Mouse (Mus musculus) stomach, postnatal 0 days (tissue): ENCODE data around the gene Tulp2. TPM values are rescaled to one million over a fixed set of nuclear protein-coding genes. Genes with fewer than 3 reads are reported as not detected.

Source experiments
- ATAC-seq: fragments of 200-750 bp; cut with Nextera tagmentation; 2 replicates; pipeline ENCODE4 v1.8.0; 2017; ENCODE audit not compliant: low FRiP score, low TSS enrichment
- DNase-seq: peaks from one replicate; pipeline ENCODE4 v3.0.0-alpha.2; 2016; ENCODE audit warnings: low spot score
- H3K27ac ChIP-seq: fragments of 300-500 bp; sonication (generic); replicated peaks from 2 replicates; pipeline ENCODE4 v1.5.1; 2014; ENCODE audit warnings: mild to moderate bottlenecking, control low read depth
- H3K27me3 ChIP-seq: fragments of 300-500 bp; sonication (generic); 2 replicates; pipeline ENCODE4 v1.6.1; 2014; ENCODE audit warnings: low read length; ENCODE audit not compliant: control insufficient read depth, insufficient read depth
- H3K36me3 ChIP-seq: fragments of 300-500 bp; sonication (generic); 2 replicates; pipeline ENCODE4 v1.6.1; 2014; ENCODE audit warnings: low read length, mixed read lengths; ENCODE audit not compliant: control insufficient read depth, insufficient read depth
- H3K4me1 ChIP-seq: fragments of 300-500 bp; sonication (generic); replicated peaks from 2 replicates; pipeline ENCODE4 v1.6.1; 2014; ENCODE audit warnings: antibody characterized with exemption; ENCODE audit not compliant: control insufficient read depth, insufficient read depth
- H3K4me2 ChIP-seq: fragments of 300-500 bp; sonication (generic); replicated peaks from 2 replicates; pipeline ENCODE4 v1.6.1; 2014; ENCODE audit warnings: low read depth, mild to moderate bottlenecking, control low read depth, moderate library complexity
- H3K4me3 ChIP-seq: fragments of 300-500 bp; sonication (generic); 2 replicates; pipeline ENCODE4 v1.5.1; 2014; ENCODE audit warnings: low read depth, low read length, control low read depth
- H3K9ac ChIP-seq: fragments of 300-500 bp; sonication (generic); 2 replicates; pipeline ENCODE4 v1.6.1; 2014; ENCODE audit warnings: mild to moderate bottlenecking, low read length, control low read depth, mixed read lengths
- H3K9me3 ChIP-seq: fragments of 300-500 bp; sonication (generic); 2 replicates; pipeline ENCODE4 v1.6.1; 2016; ENCODE audit warnings: low read length; ENCODE audit not compliant: control insufficient read depth
- CTCF ChIP-seq: IDR thresholded peaks from 2 replicates; pipeline ENCODE4 v1.5.1; 2016; ENCODE audit warnings: antibody characterized with exemption, low read depth, mild to moderate bottlenecking, moderate library complexity
- EP300 ChIP-seq: optimal IDR thresholded peaks from 2 replicates; pipeline ENCODE3; 2016; ENCODE audit warnings: antibody characterized with exemption
- WGBS: fragments of 180-500 bp; shearing (Covaris S2); extraction: QIAGEN DNeasy Blood & Tissue Kit; methylation state at CpG from one replicate; pipeline ENCODE4 v1.1.7; 2014; 5-methylcytosine and 5-hydroxymethylcytosine counted together
- polyA plus RNA-seq: library from polyadenylated mRNA; unstranded; fragments of >200 nt; fragmentation: Nextera tagmentation; extraction: Ambion mirVana; gene quantifications from 2 replicates; pipeline ENCODE4 v1.2.1, GENCODE M21; 2015

Gene Tulp2
- polyA plus RNA-seq, 1 experiment from 2014 or later: 0.32 TPM

DNA sequence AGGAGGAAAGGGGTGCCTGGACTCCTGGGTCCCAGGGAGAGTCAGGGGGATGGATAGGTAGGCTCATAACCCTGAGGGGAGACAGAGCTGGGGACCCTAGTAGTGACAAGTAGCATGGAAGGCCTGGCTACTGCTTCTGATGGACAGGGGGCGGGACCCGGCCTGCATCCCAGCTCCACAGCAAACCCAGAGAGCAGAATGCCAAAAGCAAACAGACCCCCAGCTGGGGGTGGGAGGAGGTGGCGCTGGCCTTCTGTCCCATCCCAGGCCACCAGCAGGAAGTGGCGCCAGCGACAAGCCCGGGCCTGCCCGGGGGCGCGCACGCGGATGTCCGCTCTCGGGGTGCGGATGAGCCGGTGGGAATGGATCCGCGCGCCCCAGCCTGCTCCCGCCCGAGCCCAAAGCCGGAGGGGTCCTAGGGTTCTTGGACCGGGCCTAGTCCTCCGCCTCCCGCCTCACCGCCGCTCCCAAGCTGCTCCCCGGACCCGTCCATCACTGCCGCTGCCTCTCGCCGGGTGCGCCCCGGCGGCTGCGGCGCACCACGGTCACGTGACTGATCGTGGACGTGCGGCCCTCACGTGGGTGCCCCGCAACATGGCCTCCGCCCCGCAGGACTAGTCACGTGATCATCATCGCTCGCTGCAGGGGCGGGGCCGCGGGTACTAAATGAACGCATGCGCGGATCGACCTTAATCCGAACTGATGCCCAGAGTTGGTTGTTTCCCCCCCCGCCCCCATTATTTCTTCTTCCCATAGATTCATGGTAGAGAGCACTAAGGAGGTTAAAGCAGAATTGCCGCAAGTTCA, 15.2 kb upstream of the Tulp2 start, which contains the start of gene Bax:
Gene Bax, minus strand, starts transcription at position 616 of the 807 bp plus-strand sequence.
- ATAC-seq (peak; percentile 82), DNase-seq (peak; percentile 95)
- Histone ChIP-seq H3K27ac (0 out of 2 replicates have a peak within 1 kb of the TSS, but pooled peaks have one; percentile 53), H3K36me3 (no peaks in the 10 kb centered on the region), H3K4me3 (peak within 1 kb of the TSS; percentile 76), H3K4me2 (peak within 1 kb of the TSS; percentile 87), H3K9ac (peak within 1 kb of the TSS; percentile 81), H3K4me1 (peaks cover 4% of the 10 kb centered on the region), H3K27me3 (no peaks in the 10 kb centered on the region), H3K9me3 (no peaks in the 10 kb centered on the region)
- TF ChIP-seq EP300 (peak; percentile 50), CTCF (0 out of 2 replicates have a peak, but pooled peaks have one; percentile 17)
- WGBS: under 1% methylated on average over 51 of the region's 58 CpGs

DNA sequence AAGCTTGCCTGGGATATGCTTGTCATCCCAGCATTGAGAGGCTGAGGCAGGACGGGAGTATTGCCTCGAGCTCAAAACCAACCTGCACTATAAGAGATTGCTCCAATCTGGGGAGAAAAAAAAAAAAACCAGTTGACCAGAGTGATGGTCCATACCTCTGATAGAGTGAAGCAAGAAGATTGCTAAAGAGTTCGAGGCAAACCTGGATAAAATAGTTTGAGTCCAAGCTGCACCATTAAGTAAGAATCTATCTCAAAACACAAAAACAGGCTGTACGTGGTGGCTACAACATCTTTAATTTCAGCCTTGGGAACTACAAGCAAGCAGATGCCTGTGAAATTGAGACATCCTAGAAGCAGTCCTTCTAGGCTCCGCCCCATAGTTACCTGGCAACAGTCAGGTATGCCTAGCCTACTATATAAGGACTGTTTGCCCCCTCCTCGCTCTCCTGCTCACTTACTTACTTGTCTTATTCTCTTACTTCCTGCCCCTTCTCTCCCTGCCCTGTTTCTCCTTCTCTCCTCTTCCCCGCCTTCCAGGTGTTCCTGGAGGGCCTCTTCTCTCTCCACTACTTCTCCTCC, 14.5 kb upstream of the Tulp2 start:
- 33% methylated on average over 7 of the region's 7 CpGs for WGBS
- no peak for DNase-seq
- 0 out of 2 replicates have a peak, but pooled peaks have one; percentile 5 for ATAC-seq

GRCm38 (mm10) chr7:45470869-45471268, 10.8 kb upstream of the Tulp2 start:
- Histone ChIP-seq H3K9me3 (no peaks in the 10 kb centered on the region), H3K4me1 (peaks cover 2% of the 10 kb centered on the region), H3K4me3 (no peak overlapping the region), H3K36me3 (no peaks in the 10 kb centered on the region), H3K27ac (no peak overlapping the region), H3K9ac (no peak overlapping the region), H3K4me2 (no peak overlapping the region), H3K27me3 (no peaks in the 10 kb centered on the region)
- TF ChIP-seq CTCF: peak; percentile 90
- TF ChIP-seq EP300: no peak
- DNase-seq (peak; percentile 77), ATAC-seq (no peak)
- WGBS: 8% methylated on average over 3 of the region's 3 CpGs

More for the DNA sequence above, 14.5 kb upstream of the Tulp2 start:
- Histone ChIP-seq H3K27ac (no peak overlapping the region), H3K4me1 (peaks cover 4% of the 10 kb centered on the region), H3K9ac (no peak overlapping the region), H3K4me2 (peak overlapping the region; percentile 87), H3K36me3 (no peaks in the 10 kb centered on the region), H3K27me3 (no peaks in the 10 kb centered on the region), H3K4me3 (peak overlapping the region; percentile 76), H3K9me3 (no peaks in the 10 kb centered on the region)
- TF ChIP-seq CTCF: no peak
- no peak for TF ChIP-seq EP300

DNA sequence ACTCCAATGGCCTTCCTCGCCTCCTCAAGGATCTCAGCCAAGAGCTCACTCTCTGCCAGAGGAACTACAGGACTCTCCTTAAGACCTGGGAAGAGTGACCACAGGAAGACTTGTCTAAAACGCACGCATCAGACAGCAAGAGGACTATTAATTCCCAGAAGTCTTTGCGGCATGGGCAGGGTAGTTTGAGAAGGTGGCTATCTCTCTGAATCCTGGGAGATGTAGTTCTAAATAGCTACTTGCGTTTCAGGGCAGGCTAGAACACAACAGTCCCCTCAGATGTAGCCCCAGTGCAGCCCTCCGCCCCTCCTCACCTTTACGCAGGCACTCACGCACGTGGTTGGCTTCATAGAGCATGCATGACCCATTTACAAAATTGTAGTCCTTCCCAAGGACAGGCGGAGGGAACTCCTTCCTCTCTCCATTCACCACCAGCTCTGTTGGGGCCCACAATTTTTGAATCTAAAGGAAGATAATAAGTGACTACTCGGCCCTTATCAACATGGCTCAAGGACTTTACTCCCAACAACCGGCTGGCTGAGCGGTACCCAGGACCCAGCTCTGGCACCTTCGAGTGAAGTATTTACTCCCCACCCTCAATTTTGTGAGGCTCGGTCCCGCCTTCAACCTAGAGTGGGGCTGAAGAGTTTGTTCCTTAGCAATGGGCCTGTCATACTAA, 6.2 kb upstream of the Tulp2 start:
- DNase-seq (peak; percentile 41), ATAC-seq (peak; percentile 25; the same call in 1 of the 2 replicates)
- Histone ChIP-seq H3K4me3 (no peak overlapping the region), H3K9ac (0 out of 2 replicates have a peak overlapping the region, but pooled peaks have one; percentile 32), H3K4me1 (no peaks in the 10 kb centered on the region), H3K36me3 (no peaks in the 10 kb centered on the region), H3K27ac (no peak overlapping the region), H3K4me2 (0 out of 2 replicates have a peak overlapping the region, but pooled peaks have one; percentile 15), H3K27me3 (no peaks in the 10 kb centered on the region), H3K9me3 (no peaks in the 10 kb centered on the region)
- no peak for TF ChIP-seq EP300
- no peak for TF ChIP-seq CTCF
- WGBS: 53% methylated on average over 16 of the region's 16 CpGs

GRCm38 (mm10) chr7:45476453-45476852, 5.2 kb upstream of the Tulp2 start:
- Histone ChIP-seq H3K9me3 (no peaks in the 10 kb centered on the region), H3K36me3 (no peaks in the 10 kb centered on the region), H3K4me1 (no peaks in the 10 kb centered on the region), H3K27ac (no peak overlapping the region), H3K9ac (no peak overlapping the region), H3K4me2 (no peak overlapping the region), H3K27me3 (no peaks in the 10 kb centered on the region), H3K4me3 (no peak overlapping the region)
- TF ChIP-seq CTCF (no peak), EP300 (no peak)
- ATAC-seq (no peak), DNase-seq (no peak)
- WGBS: 44% methylated on average over 1 of the region's 1 CpGs
